Mouse (Mus musculus) heart, postnatal 0 days (tissue): ENCODE data around the gene Bloc1s4.
A peak's percentile ranks its signal among the peaks of the same experiment; 100 is the strongest.

Source experiments
- CTCF ChIP-seq: IDR thresholded peaks from 2 replicates; pipeline ENCODE4 v1.5.1; 2016; ENCODE audit warnings: antibody characterized with exemption, control low read depth, low read depth
- EP300 ChIP-seq: IDR thresholded peaks from 2 replicates; pipeline ENCODE4 v1.6.1; 2016; ENCODE audit warnings: antibody characterized with exemption, low read depth

DNA sequence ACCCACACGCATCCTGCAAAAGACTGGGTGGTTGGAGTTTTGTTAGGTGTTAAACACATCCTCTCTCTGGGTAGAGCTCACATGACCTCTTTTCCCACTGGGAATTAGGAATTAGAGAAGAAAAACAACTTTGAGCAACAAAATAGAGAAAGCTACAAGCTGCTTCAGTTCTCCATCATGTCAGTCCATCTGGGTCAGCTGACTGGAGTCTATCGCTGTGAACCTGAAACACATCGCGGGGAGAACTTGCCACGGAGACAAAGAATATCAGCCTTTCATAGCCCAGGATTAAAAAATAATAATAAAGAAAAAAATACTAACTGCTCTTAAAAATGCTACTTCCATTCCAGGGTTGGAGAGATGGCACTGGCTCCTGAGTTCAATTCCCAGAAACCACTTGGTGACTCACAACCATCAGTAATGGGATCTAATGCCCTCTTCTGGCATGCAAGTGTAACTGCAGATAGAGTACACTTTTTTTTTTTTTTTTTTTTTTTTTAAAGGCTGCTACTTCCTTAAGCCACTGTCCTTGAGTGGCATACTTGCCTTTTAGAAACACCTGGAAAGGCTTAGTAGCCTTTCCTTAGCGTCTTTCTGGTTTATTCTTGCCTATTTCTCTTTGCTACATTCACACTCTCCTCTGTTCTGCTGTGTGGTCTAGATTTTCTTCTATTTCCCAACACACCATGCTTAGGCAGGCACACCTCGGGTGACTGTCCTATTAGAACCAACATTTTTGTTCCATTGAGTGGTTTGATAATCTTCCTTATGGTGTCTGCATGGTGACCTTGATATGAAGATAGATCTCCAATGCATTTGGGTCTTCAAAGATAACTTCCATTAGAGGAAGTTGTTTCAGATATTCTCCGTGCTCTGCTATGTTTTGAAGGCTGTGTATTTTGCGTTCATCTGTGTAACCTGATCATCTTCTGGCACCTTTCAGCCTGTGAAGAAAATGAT is 1.9 kb upstream of the Bloc1s4 start:
- TF ChIP-seq CTCF (peak; percentile 27), EP300 (no peak)
